Mouse (Mus musculus): ENCODE measurements around the gene Ksr1. TPM values are rescaled to one million over a fixed set of nuclear protein-coding genes. Genes with fewer than 3 reads are reported as not detected.

Gene Ksr1
- total RNA-seq, 2 experiments from 2014 or later, result 9.1 to 10.0 TPM

GRCm38 (mm10) chr11:78980083-78980634 is 166.0 kb downstream of the Ksr1 start:
- no peak for DNase-seq

GRCm38 (mm10) chr11:78978176-78979019 is 167.8 kb downstream of the Ksr1 start:
- DNase-seq, result no peak

GRCm38 (mm10) chr11:78976731-78977510 is 169.3 kb downstream of the Ksr1 start:
- DNase-seq, result no peak

- DNase-seq, result peak; percentile 26 to 54
These were observed 172.6 kb downstream of the Ksr1 start for GRCm38 (mm10) chr11:78973381-78974150.

GRCm38 (mm10) chr11:78972811-78973351 is 173.3 kb downstream of the Ksr1 start:
- no peak for DNase-seq

- no peak for DNase-seq
These were observed 173.9 kb downstream of the Ksr1 start for GRCm38 (mm10) chr11:78972328-78972727.

GRCm38 (mm10) chr11:78971746-78972145 is 174.5 kb downstream of the Ksr1 start:
- no peak for DNase-seq

GRCm38 (mm10) chr11:78971096-78971495 is 175.1 kb downstream of the Ksr1 start:
- no peak for DNase-seq

GRCm38 (mm10) chr11:78968121-78968520 is 178.1 kb downstream of the Ksr1 start:
- peak in 1 of 2 experiments; percentile 16 for DNase-seq

- peak; percentile 41 to 68 for DNase-seq
These were observed 178.8 kb downstream of the Ksr1 start for GRCm38 (mm10) chr11:78967371-78967770.

Other genes with a start within 250 kb of the Ksr1 start
- 1 to 10 TPM in 1 of 2 experiments, under 1 TPM in 1; 0.89 to 1.8 TPM for gene Nos2, start 225.6 kb downstream of the Ksr1 start, total RNA-seq (2021)
- 10 to 100 TPM; 21.6 to 27.1 TPM for gene Lgals9, start 161.5 kb downstream of the Ksr1 start, total RNA-seq (2021)
- gene Wsb1, start 108.3 kb upstream of the Ksr1 start, total RNA-seq (2021), result 10 to 100 TPM; 39.2 to 49.4 TPM
- gene Gm9964, start 150.5 kb upstream of the Ksr1 start, total RNA-seq (2021), result not detected
- 10 to 100 TPM; 60.4 to 69.7 TPM for gene Nf1, start 193.3 kb upstream of the Ksr1 start, total RNA-seq (2021)

Data from adrenal gland, postnatal 36 days (tissue).